Mouse (Mus musculus): ENCODE measurements around the gene Nol9. TPM values are rescaled to one million over a fixed set of nuclear protein-coding genes. Genes with fewer than 3 reads are reported as not detected.

Nol9 gene
- polyA plus RNA-seq, 1 experiment: 40.5 TPM

GRCm38 (mm10) chr4:152090191-152090590 is 51.1 kb downstream of the Nol9 start:
- TF ChIP-seq CTCF (IDR thresholded peaks at IDR 0.05; ENCODE audit: borderline replicate concordance, control insufficient read depth, extremely low read depth, insufficient read depth, low read length, poor library complexity) (no peak), POLR2A (IDR thresholded peaks at IDR 0.05; ENCODE audit: control insufficient read depth, extremely low read depth, insufficient read depth, low read length, poor library complexity) (no peak)
- H3K4me3 ChIP-seq (ENCODE audit: control insufficient read depth, insufficient read depth, low read length): no peak overlapping the region
- H3K4me1 ChIP-seq (replicated peaks; ENCODE audit: control insufficient read depth, insufficient read depth, low read length): peaks cover 13% of the 10 kb centered on the region
- H3K36me3 ChIP-seq (ENCODE audit: control insufficient read depth, insufficient read depth, low read length): no peaks in the 10 kb centered on the region
- no peak for DNase-seq
- 96% methylated on average over 9 of the region's 9 CpGs for WGBS
- H3K27ac ChIP-seq (ENCODE audit: control insufficient read depth, insufficient read depth, low read length): no peak overlapping the region
- no peaks in the 10 kb centered on the region; the same call in 1 of the 2 replicates for H3K27me3 ChIP-seq (ENCODE audit: control insufficient read depth, insufficient read depth, low read length)

DNA sequence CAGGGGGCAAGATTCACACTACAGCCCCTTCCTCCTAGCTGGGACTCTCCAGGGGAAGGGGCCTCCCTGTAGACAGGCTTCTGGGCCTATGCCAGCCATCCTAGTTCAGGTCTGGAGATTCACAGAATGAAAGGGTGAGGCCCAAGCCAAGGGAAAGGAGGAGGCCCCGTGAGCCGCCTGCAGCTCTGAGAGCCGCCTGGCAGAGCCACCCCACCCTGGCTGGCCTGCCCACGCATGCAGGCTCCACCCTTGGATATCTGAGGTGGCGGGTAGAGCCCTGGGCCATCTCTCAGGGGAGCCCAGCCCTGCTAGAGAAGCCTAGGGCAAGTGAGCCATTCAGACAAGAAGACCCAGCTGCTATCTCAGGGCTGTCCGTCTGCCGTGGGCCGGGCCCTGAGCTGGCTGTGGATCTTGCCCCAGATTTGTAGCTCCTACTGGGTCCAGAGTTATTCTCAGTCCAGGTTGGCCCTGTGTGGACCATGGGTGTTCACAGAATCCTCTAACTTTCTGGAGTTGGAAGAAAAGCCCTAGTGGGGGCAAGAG is 53.7 kb downstream of the Nol9 start:
- H3K27me3 ChIP-seq (ENCODE audit: control insufficient read depth, insufficient read depth, low read length): no peaks in the 10 kb centered on the region
- no peak overlapping the region for H3K27ac ChIP-seq (ENCODE audit: control insufficient read depth, insufficient read depth, low read length)
- H3K4me1 ChIP-seq (replicated peaks; ENCODE audit: control insufficient read depth, insufficient read depth, low read length): peaks cover 11% of the 10 kb centered on the region
- no peak for DNase-seq
- H3K36me3 ChIP-seq (ENCODE audit: control insufficient read depth, insufficient read depth, low read length): no peaks in the 10 kb centered on the region
- TF ChIP-seq CTCF (IDR thresholded peaks at IDR 0.05; ENCODE audit: borderline replicate concordance, control insufficient read depth, extremely low read depth, insufficient read depth, low read length, poor library complexity) (no peak), POLR2A (IDR thresholded peaks at IDR 0.05; ENCODE audit: control insufficient read depth, extremely low read depth, insufficient read depth, low read length, poor library complexity) (no peak)
- no peak overlapping the region for H3K4me3 ChIP-seq (ENCODE audit: control insufficient read depth, insufficient read depth, low read length)
- WGBS: 82% methylated on average over 8 of the region's 8 CpGs

GRCm38 (mm10) chr4:152094233-152094632 is 55.1 kb downstream of the Nol9 start:
- DNase-seq: no peak
- WGBS: 94% methylated on average over 12 of the region's 12 CpGs
- no peak overlapping the region for H3K4me3 ChIP-seq (ENCODE audit: control insufficient read depth, insufficient read depth, low read length)
- no peak overlapping the region for H3K27ac ChIP-seq (ENCODE audit: control insufficient read depth, insufficient read depth, low read length)
- H3K27me3 ChIP-seq (ENCODE audit: control insufficient read depth, insufficient read depth, low read length): no peaks in the 10 kb centered on the region
- H3K4me1 ChIP-seq (replicated peaks; ENCODE audit: control insufficient read depth, insufficient read depth, low read length): peaks cover 11% of the 10 kb centered on the region
- no peak for TF ChIP-seq POLR2A (IDR thresholded peaks at IDR 0.05; ENCODE audit: control insufficient read depth, extremely low read depth, insufficient read depth, low read length, poor library complexity)
- no peak for TF ChIP-seq CTCF (IDR thresholded peaks at IDR 0.05; ENCODE audit: borderline replicate concordance, control insufficient read depth, extremely low read depth, insufficient read depth, low read length, poor library complexity)
- no peaks in the 10 kb centered on the region for H3K36me3 ChIP-seq (ENCODE audit: control insufficient read depth, insufficient read depth, low read length)

- no peak overlapping the region for H3K27ac ChIP-seq (ENCODE audit: control insufficient read depth, insufficient read depth, low read length)
- peak overlapping the region; percentile 28 for H3K4me3 ChIP-seq (ENCODE audit: control insufficient read depth, insufficient read depth, low read length)
- peak; percentile 72 for DNase-seq
- 0 out of 2 replicates have a peak, but pooled peaks have one; percentile 25 for TF ChIP-seq POLR2A (IDR thresholded peaks at IDR 0.05; ENCODE audit: control insufficient read depth, extremely low read depth, insufficient read depth, low read length, poor library complexity)
- peak; percentile 89 for TF ChIP-seq CTCF (IDR thresholded peaks at IDR 0.05; ENCODE audit: borderline replicate concordance, control insufficient read depth, extremely low read depth, insufficient read depth, low read length, poor library complexity)
- H3K4me1 ChIP-seq (replicated peaks; ENCODE audit: control insufficient read depth, insufficient read depth, low read length): peaks cover 15% of the 10 kb centered on the region
- WGBS: 15% methylated on average over 27 of the region's 27 CpGs
- no peaks in the 10 kb centered on the region for H3K36me3 ChIP-seq (ENCODE audit: control insufficient read depth, insufficient read depth, low read length)
- H3K27me3 ChIP-seq (ENCODE audit: control insufficient read depth, insufficient read depth, low read length): no peaks in the 10 kb centered on the region
Observed at GRCm38 (mm10) chr4:152095937-152096910, 57.1 kb downstream of the Nol9 start.

- Histone ChIP-seq H3K4me3 (ENCODE audit: control insufficient read depth, insufficient read depth, low read length) (peak overlapping the region; percentile 28), H3K36me3 (ENCODE audit: control insufficient read depth, insufficient read depth, low read length) (no peaks in the 10 kb centered on the region), H3K4me1 (replicated peaks; ENCODE audit: control insufficient read depth, insufficient read depth, low read length) (peaks cover 17% of the 10 kb centered on the region), H3K27ac (ENCODE audit: control insufficient read depth, insufficient read depth, low read length) (no peak overlapping the region), H3K27me3 (ENCODE audit: control insufficient read depth, insufficient read depth, low read length) (no peaks in the 10 kb centered on the region)
- no peak for DNase-seq
- TF ChIP-seq CTCF (IDR thresholded peaks at IDR 0.05; ENCODE audit: borderline replicate concordance, control insufficient read depth, extremely low read depth, insufficient read depth, low read length, poor library complexity) (no peak), POLR2A (IDR thresholded peaks at IDR 0.05; ENCODE audit: control insufficient read depth, extremely low read depth, insufficient read depth, low read length, poor library complexity) (no peak)
- 35% methylated on average over 6 of the region's 6 CpGs for WGBS
Observed at GRCm38 (mm10) chr4:152096927-152097326, 57.8 kb downstream of the Nol9 start.

DNA sequence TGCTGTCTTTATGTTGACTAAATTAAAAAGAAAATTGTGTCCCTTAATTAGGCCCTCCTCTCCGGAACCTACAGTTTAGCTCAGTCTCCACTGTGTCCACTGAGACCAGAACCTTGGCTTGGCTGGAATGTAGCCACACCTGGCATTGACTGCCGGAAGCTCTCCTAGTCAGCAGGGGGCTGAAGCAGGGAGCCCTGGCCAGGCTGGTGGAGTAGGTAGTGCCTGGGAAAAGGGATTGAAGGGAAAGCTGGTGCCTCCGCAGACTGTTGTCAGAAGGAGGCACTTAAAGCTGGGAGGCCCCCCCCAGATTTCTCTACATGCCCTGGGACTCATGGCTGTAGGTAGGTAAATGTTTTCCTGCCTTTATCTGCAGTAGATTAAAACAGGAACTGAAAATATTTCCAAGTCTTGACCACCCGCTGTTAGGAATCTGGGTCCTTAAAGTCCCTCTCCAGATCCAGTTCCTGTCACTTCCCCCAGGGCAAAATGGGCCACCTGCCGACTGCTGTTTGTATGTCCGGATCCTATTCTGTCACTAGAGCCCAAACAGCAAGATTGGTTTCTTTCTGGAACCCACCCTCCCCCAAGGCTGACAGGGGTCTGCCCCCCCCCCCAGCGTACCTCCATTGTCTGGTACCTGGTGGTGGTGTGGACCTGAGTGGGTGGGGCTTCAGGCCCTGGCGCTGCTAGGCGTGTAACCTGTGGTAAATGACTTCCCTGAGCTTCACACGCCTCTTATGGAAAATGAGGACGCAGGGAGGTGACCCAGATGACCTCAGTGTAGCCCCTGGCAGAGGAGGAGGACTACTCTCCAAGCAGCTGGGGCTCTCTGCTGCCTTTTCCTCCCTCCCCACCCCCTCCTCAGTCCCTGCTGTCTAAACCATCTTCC is 59.0 kb downstream of the Nol9 start:
- peaks cover 17% of the 10 kb centered on the region for H3K4me1 ChIP-seq (replicated peaks; ENCODE audit: control insufficient read depth, insufficient read depth, low read length)
- 91% methylated on average over 11 of the region's 11 CpGs for WGBS
- no peak for DNase-seq
- H3K27ac ChIP-seq (ENCODE audit: control insufficient read depth, insufficient read depth, low read length): no peak overlapping the region
- H3K4me3 ChIP-seq (ENCODE audit: control insufficient read depth, insufficient read depth, low read length): no peak overlapping the region
- no peaks in the 10 kb centered on the region for H3K27me3 ChIP-seq (ENCODE audit: control insufficient read depth, insufficient read depth, low read length)
- no peaks in the 10 kb centered on the region for H3K36me3 ChIP-seq (ENCODE audit: control insufficient read depth, insufficient read depth, low read length)
- TF ChIP-seq POLR2A (IDR thresholded peaks at IDR 0.05; ENCODE audit: control insufficient read depth, extremely low read depth, insufficient read depth, low read length, poor library complexity) (no peak), CTCF (IDR thresholded peaks at IDR 0.05; ENCODE audit: borderline replicate concordance, control insufficient read depth, extremely low read depth, insufficient read depth, low read length, poor library complexity) (no peak)
